Mouse (Mus musculus) hindbrain, embryonic 14.5 days (tissue): ENCODE measurements around the gene 1110051M20Rik. TPM values are rescaled to one million over a fixed set of nuclear protein-coding genes. Genes with fewer than 3 reads are reported as not detected.

Source experiments
- ATAC-seq: fragments of 200-750 bp; cut with Nextera tagmentation; 2 replicates; pipeline ENCODE4 v1.8.0; 2017; ENCODE audit warnings: moderate number of reproducible peaks, mild to moderate bottlenecking, moderate TSS enrichment, moderate library complexity; ENCODE audit not compliant: low FRiP score
- DNase-seq: peaks from one replicate; pipeline ENCODE4 v3.0.0-alpha.2; 2015; ENCODE audit warnings: low spot score
- H3K27ac ChIP-seq: fragments of 300-500 bp; sonication (generic); 2 replicates; pipeline ENCODE4 v1.5.1; 2014; ENCODE audit warnings: mild to moderate bottlenecking, moderate library complexity
- H3K27me3 ChIP-seq: fragments of 300-500 bp; sonication (generic); 2 replicates; pipeline ENCODE4 v1.6.1; 2014; ENCODE audit warnings: mild to moderate bottlenecking, low read length, mixed read lengths; ENCODE audit not compliant: control insufficient read depth, insufficient read depth
- H3K36me3 ChIP-seq: fragments of 300-500 bp; sonication (generic); replicated peaks from 2 replicates; pipeline ENCODE4 v1.6.1; 2014; ENCODE audit not compliant: control insufficient read depth, insufficient read depth
- H3K4me1 ChIP-seq: fragments of 300-500 bp; sonication (generic); replicated peaks from 2 replicates; pipeline ENCODE4 v1.6.1; 2014; ENCODE audit warnings: antibody characterized with exemption, low read length, mixed read lengths; ENCODE audit not compliant: control insufficient read depth, insufficient read depth
- H3K4me2 ChIP-seq: fragments of 300-500 bp; sonication (generic); replicated peaks from 2 replicates; pipeline ENCODE4 v1.6.1; 2014; ENCODE audit warnings: mild to moderate bottlenecking, moderate library complexity
- H3K4me3 ChIP-seq: fragments of 300-500 bp; sonication (generic); replicated peaks from 2 replicates; pipeline ENCODE4 v1.5.1; 2014; ENCODE audit warnings: mild to moderate bottlenecking, low read length
- H3K9ac ChIP-seq: fragments of 300-500 bp; sonication (generic); 2 replicates; pipeline ENCODE4 v1.6.1; 2014
- H3K9me3 ChIP-seq: fragments of 300-500 bp; sonication (generic); 2 replicates; pipeline ENCODE4 v1.6.1; 2016; ENCODE audit warnings: low read length; ENCODE audit not compliant: control insufficient read depth
- WGBS: fragments of 180-500 bp; shearing (Covaris S2); extraction: QIAGEN DNeasy Blood & Tissue Kit; methylation state at CpG from one replicate; pipeline ENCODE4 v1.1.7; 2014; 5-methylcytosine and 5-hydroxymethylcytosine counted together
- polyA plus RNA-seq: library from polyadenylated mRNA; unstranded; fragments of >200 nt; fragmentation: Nextera tagmentation; extraction: Ambion mirVana; gene quantifications from 2 replicates; pipeline ENCODE4 v1.2.1, GENCODE M21; 2014

The 1110051M20Rik gene
- polyA plus RNA-seq, 1 experiment from 2014 or later: 143 TPM

DNA sequence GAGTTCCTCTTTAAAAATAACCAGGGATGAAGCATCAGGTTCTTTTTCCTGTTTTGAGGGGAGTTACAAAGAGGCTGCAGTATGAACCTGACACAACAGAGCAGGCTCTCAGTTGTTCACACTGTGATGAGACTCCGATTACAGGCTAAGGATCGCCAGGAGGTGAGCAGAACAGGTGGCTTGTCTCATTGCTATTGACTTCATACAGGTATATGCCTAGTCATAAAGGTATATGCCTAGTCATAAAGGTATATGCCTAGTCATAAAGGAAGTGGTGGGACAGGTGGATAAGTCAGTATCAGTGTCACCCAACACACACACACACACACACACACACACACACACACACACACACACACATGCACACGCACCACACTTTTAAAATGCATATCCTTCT, 115.8 kb downstream of the 1110051M20Rik start:
- H3K9me3 ChIP-seq: no peaks in the 10 kb centered on the region
- no peak overlapping the region for H3K9ac ChIP-seq
- no peak overlapping the region for H3K4me3 ChIP-seq
- H3K4me1 ChIP-seq: peaks cover 35% of the 10 kb centered on the region
- no peaks in the 10 kb centered on the region for H3K36me3 ChIP-seq
- peak overlapping the region; percentile 77; the same call in 1 of the 2 replicates for H3K27ac ChIP-seq
- no peak for DNase-seq
- ATAC-seq: no peak
- H3K27me3 ChIP-seq: no peaks in the 10 kb centered on the region
- 86% methylated on average over 3 of the region's 3 CpGs for WGBS
- no peak overlapping the region for H3K4me2 ChIP-seq

DNA sequence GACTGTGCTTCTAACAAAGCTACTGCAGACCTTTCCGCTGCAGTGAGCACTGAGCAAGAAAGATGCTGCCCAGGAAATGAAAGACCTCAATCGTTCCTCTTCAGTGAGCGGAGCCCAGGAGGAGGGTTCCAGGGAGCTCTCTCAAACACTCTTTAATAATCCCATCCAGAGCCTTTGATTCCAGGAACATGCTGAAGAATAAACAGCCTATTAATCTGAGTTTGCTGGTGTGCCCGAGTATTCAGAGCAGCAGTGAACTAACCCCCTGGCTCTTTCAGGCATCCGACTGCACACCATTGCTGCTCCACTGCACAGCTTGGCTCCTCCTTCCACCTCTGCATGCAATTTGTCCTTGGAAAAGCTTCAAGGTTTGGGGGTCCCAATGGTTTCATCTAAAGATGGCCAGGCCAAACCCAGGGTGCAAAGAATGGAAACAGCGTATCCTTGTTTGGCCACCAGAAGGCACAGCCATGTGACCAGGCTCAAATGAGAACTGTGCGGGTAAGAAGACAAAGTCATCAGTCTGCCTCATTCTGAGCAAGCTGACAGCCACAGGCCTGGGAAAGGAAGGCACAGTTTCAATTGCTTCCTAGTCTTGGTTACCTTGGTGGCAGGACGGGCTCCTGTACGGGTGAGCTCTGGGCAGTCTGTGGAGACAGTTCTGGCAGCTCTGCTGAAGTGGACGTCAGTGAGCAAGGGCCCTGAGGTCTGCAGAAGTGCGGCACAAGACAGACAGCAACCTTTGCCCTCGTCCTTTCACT, 116.4 kb downstream of the 1110051M20Rik start:
- Histone ChIP-seq H3K9ac (peak overlapping the region; percentile 25; the same call in 1 of the 2 replicates), H3K36me3 (no peaks in the 10 kb centered on the region), H3K4me1 (peaks cover 35% of the 10 kb centered on the region), H3K9me3 (no peaks in the 10 kb centered on the region), H3K4me2 (peak overlapping the region; percentile 7; the same call in 1 of the 2 replicates), H3K27me3 (no peaks in the 10 kb centered on the region), H3K4me3 (no peak overlapping the region), H3K27ac (peak overlapping the region; percentile 77)
- ATAC-seq (peak; percentile 78), DNase-seq (peak; percentile 53)
- WGBS: 19% methylated on average over 12 of the region's 12 CpGs

DNA sequence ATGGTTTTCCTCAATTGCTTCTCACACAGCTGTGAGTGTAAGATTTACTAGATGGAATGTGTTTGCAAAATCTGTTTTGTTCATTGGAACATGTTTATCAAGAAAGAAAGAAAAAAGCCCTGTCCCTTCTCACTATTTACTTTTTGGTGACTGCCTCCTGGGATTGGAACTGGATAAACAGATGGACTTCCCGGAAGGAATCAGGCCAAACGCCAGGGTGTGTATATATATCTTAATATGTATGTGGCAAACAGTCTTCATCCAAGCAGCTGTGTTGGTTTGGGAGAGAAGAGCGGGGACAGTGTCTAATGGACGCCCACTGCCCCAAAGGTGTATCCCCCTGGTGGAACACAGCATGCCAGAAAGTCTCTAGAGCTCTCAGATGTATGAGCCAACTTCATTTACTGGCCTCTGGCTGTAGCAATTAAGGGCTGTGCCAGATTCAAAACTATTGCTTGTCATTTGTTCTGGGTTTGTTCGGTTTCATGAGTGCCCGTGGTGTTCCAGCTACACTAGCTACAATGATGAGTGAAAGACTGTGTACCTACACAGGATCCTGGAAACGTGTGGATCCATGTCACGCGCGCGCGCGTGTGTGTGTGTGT, 117.7 kb downstream of the 1110051M20Rik start:
- Histone ChIP-seq H3K4me3 (no peak overlapping the region), H3K27ac (peak overlapping the region; percentile 77), H3K4me1 (peaks cover 35% of the 10 kb centered on the region), H3K27me3 (no peaks in the 10 kb centered on the region), H3K36me3 (no peaks in the 10 kb centered on the region), H3K4me2 (no peak overlapping the region), H3K9ac (no peak overlapping the region), H3K9me3 (no peaks in the 10 kb centered on the region)
- DNase-seq (no peak), ATAC-seq (no peak)
- 86% methylated on average over 13 of the region's 13 CpGs for WGBS

DNA sequence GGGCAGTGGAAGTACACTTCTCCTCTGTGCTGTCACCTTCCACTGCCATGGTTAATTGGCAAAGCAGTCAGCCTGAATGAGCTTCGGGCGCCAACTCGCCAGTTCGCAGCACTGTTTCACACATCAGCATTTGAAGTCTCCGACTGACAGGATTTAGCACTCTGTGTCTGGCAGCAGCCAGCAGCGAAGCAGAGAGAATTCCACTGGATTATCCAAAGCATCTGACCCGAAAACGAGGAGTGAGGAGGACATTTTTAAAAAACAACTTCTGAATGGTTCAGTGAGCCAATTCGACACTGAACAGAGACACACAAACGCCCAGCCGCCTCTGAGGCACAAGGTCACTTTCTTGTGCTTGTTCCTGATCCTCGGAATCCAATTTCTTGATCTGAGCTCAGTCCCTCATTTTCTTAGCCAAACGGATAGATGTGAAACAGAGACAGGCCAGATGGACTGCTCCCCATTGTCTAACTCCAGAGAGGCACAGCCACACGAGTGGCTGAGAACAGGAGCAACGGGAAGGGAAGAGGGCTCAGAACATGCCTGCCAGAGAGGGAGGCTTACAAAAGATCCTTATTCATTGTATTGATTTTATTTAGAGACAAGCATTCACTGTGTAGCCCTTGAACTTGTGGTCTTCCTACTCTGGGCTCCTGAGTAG, 119.6 kb downstream of the 1110051M20Rik start:
- H3K27me3 ChIP-seq: no peaks in the 10 kb centered on the region
- DNase-seq (no peak), ATAC-seq (0 out of 2 replicates have a peak, but pooled peaks have one; percentile 13)
- no peak overlapping the region for H3K4me3 ChIP-seq
- H3K4me2 ChIP-seq: no peak overlapping the region
- peaks cover 29% of the 10 kb centered on the region for H3K4me1 ChIP-seq
- H3K36me3 ChIP-seq: no peaks in the 10 kb centered on the region
- H3K27ac ChIP-seq: peak overlapping the region; percentile 48
- 33% methylated on average over 15 of the region's 15 CpGs for WGBS
- H3K9me3 ChIP-seq: no peaks in the 10 kb centered on the region
- 0 out of 2 replicates have a peak overlapping the region, but pooled peaks have one; percentile 1 for H3K9ac ChIP-seq

DNA sequence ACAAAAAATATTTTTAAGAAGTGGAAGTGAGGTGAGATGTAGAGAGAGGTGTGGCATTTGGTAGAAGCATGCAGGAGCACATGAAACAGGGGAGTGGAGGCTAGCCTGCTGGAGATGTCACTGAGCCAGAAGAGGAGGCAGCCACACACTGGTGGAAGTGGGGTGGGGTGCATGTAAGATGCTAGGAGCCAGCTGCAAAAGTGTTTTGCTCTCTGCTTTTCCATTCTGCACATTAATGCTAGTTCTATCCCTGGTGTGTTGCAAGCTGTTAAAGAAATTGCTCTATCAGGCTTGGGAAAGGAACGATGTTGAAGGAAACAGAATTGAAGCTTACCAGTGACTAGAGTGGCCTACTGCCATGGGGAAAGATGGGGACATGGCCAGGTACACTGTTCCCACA, 120.2 kb downstream of the 1110051M20Rik start:
- Histone ChIP-seq H3K9me3 (no peaks in the 10 kb centered on the region), H3K4me2 (no peak overlapping the region), H3K4me1 (peaks cover 29% of the 10 kb centered on the region), H3K9ac (no peak overlapping the region), H3K27ac (peak overlapping the region; percentile 48), H3K27me3 (no peaks in the 10 kb centered on the region), H3K36me3 (no peaks in the 10 kb centered on the region), H3K4me3 (no peak overlapping the region)
- ATAC-seq: no peak
- no peak for DNase-seq
- WGBS: 72% methylated on average over 1 of the region's 1 CpGs

DNA sequence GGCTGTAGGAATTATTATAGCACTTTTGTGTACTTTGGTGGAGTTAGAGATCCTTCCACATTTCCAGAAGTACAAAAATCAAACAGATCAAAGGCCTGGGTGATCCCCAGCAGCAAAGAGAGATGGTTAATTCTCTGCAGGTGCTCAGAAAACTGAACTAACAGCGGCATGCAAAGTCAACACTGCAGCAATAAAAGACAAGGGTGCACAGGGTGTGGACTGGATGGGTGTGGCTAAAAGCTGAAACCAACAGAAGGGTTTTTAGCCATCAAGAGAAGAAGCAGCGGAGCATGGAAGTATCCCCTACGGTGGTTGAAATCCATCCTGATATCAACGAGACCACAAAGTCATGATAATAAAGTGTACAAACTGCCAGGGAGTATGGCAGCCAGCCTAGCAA, 122.0 kb downstream of the 1110051M20Rik start:
- Histone ChIP-seq H3K4me2 (no peak overlapping the region), H3K4me1 (peaks cover 16% of the 10 kb centered on the region), H3K9ac (no peak overlapping the region), H3K9me3 (no peaks in the 10 kb centered on the region), H3K27me3 (no peaks in the 10 kb centered on the region), H3K4me3 (no peak overlapping the region), H3K36me3 (no peaks in the 10 kb centered on the region), H3K27ac (no peak overlapping the region)
- WGBS: 69% methylated on average over 4 of the region's 4 CpGs
- ATAC-seq (no peak), DNase-seq (no peak)

DNA sequence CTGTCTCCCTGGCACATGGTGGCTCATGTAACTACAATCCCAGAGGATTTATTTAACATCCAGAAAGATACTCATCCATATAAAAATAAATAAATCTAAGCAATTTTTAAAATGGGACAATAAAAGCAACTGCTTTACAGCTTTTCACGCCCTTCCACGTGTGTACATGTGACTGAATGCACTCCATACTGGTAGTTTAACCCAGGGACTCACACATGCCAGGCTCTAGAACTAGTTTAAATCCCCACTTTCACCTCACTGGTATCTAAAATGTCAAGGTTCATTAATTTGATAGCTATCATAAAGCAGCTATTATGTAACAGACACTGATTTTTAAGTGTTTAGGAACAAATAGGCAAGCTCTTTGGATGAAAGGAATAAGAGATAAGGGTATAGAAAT, 122.6 kb downstream of the 1110051M20Rik start:
- WGBS: 84% methylated on average over 2 of the region's 2 CpGs
- no peak for ATAC-seq

DNA sequence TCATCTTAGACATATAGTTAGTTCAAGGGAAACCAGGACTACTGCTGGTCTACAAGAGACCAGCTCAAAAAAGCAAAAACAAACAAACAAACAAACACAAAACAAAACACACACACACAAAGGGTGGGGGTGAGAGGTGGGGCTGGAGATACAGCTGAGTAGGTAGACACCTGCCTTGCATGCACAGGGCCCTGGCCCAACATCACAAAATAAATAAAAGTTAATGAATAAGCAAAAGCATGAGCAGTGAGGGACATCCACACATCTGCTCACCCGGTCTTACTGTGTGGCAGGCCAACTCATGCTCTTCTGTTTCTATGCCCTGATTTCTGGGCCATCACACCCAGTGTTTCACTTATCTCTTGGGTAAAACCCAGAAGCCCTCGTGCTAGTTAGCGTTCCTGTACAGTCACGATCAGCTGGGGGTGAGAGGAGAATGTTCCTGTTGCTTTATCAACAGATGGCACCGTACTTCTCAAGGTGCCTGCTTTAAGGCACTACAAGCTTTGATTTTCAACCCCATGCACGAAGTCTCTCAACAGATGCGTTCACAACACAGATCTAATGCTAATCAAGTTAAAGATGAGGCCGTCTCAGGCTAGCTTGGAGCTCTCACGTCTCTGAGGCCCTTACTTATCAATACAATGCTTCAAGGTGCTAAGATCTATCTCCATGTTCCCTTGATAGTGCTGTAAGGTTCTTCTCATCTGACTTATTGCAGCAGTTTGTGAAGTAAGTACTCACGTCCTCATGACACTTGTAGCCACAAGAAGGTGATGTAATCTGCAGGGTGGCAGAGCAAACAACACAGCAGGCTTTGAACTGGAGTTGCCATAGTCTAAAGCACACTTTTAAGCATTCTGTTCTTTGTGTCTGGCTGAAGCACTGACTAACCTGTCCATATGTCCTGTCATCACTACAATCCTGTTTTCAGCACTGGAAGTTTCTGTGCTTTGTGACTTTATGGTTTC, 123.7 kb downstream of the 1110051M20Rik start:
- Histone ChIP-seq H3K27me3 (no peaks in the 10 kb centered on the region), H3K9ac (no peak overlapping the region), H3K36me3 (no peaks in the 10 kb centered on the region), H3K4me3 (no peak overlapping the region), H3K4me2 (no peak overlapping the region), H3K9me3 (no peaks in the 10 kb centered on the region), H3K4me1 (peaks cover 8% of the 10 kb centered on the region; the same call in 1 of the 2 replicates), H3K27ac (no peak overlapping the region)
- no peak for ATAC-seq
- 89% methylated on average over 10 of the region's 10 CpGs for WGBS
- no peak for DNase-seq

More for the DNA sequence above, 122.6 kb downstream of the 1110051M20Rik start:
- Histone ChIP-seq H3K4me3 (no peak overlapping the region), H3K4me1 (peaks cover 10% of the 10 kb centered on the region), H3K27ac (no peak overlapping the region), H3K9ac (no peak overlapping the region), H3K4me2 (no peak overlapping the region), H3K36me3 (no peaks in the 10 kb centered on the region), H3K9me3 (no peaks in the 10 kb centered on the region), H3K27me3 (no peaks in the 10 kb centered on the region)
- no peak for DNase-seq
